Mouse (Mus musculus) hindbrain, postnatal 0 days (tissue): ENCODE data around the gene Fam124a. TPM values are rescaled to one million over a fixed set of nuclear protein-coding genes. Genes with fewer than 3 reads are reported as not detected.
"Not testable (repeated sequence)": the region's sequence is repeated elsewhere in the genome, so short reads cannot be mapped to it uniquely, and the experiment has no call there.

Source experiments
- ATAC-seq: fragments of 200-750 bp; cut with Nextera tagmentation; 2 replicates; pipeline ENCODE4 v1.8.0; 2017; ENCODE audit warnings: mild to moderate bottlenecking, moderate TSS enrichment, moderate library complexity
- DNase-seq: peaks from one replicate; pipeline ENCODE4 v3.0.0-alpha.2; 2015; ENCODE audit warnings: low spot score
- H3K27ac ChIP-seq: fragments of 300-500 bp; sonication (generic); 2 replicates; pipeline ENCODE4 v1.5.1; 2014; ENCODE audit warnings: mild to moderate bottlenecking
- H3K27me3 ChIP-seq: fragments of 300-500 bp; sonication (generic); 2 replicates; pipeline ENCODE4 v1.6.1; 2014; ENCODE audit warnings: low read length, mixed read lengths; ENCODE audit not compliant: insufficient read depth
- H3K36me3 ChIP-seq: fragments of 300-500 bp; sonication (generic); 2 replicates; pipeline ENCODE4 v1.6.1; 2014; ENCODE audit warnings: low read length, mixed read lengths; ENCODE audit not compliant: insufficient read depth
- H3K4me1 ChIP-seq: fragments of 300-500 bp; sonication (generic); 2 replicates; pipeline ENCODE4 v1.6.1; 2014; ENCODE audit warnings: antibody characterized with exemption, low read length, mixed read lengths; ENCODE audit not compliant: insufficient read depth
- H3K4me2 ChIP-seq: fragments of 300-500 bp; sonication (generic); 2 replicates; pipeline ENCODE4 v1.6.1; 2014; ENCODE audit warnings: low read depth, mild to moderate bottlenecking, low read length, moderate library complexity, mixed read lengths
- H3K4me3 ChIP-seq: fragments of 300-500 bp; sonication (generic); 2 replicates; pipeline ENCODE4 v1.5.1; 2014; ENCODE audit warnings: low read length
- H3K9ac ChIP-seq: fragments of 300-500 bp; sonication (generic); replicated peaks from 2 replicates; pipeline ENCODE4 v1.6.1; 2014; ENCODE audit warnings: mild to moderate bottlenecking, low read length, moderate library complexity, mixed read lengths
- H3K9me3 ChIP-seq: fragments of 300-500 bp; sonication (generic); 2 replicates; pipeline ENCODE4 v1.6.1; 2016; ENCODE audit warnings: low read length, mixed read lengths
- CTCF ChIP-seq: IDR thresholded peaks from 2 replicates; pipeline ENCODE4 v1.5.1; 2016; ENCODE audit warnings: antibody characterized with exemption, control low read depth, low read depth
- WGBS: fragments of 180-500 bp; shearing (Covaris S2); extraction: QIAGEN DNeasy Blood & Tissue Kit; methylation state at CpG from one replicate; pipeline ENCODE4 v1.1.7; 2014; 5-methylcytosine and 5-hydroxymethylcytosine counted together
- polyA plus RNA-seq: library from polyadenylated mRNA; unstranded; fragments of >200 nt; fragmentation: Nextera tagmentation; extraction: Ambion mirVana; gene quantifications from 2 replicates; pipeline ENCODE4 v1.2.1, GENCODE M21; 2015
- total RNA-seq: library from RNA; depleted of rRNA; stranded (reverse); fragments of >200 nt; gene quantifications from 2 replicates; pipeline ENCODE4 v1.2.3, GENCODE M21; 2014

Gene Fam124a
- total and polyA plus RNA-seq, 2 experiments from 2014 or later: 31.3 to 41.2 TPM

- Histone ChIP-seq H3K36me3 (no peaks in the 10 kb centered on the region), H3K27me3 (no peaks in the 10 kb centered on the region), H3K9ac (no peak overlapping the region), H3K4me2 (no peak overlapping the region), H3K4me1 (no peaks in the 10 kb centered on the region), H3K27ac (no peak overlapping the region), H3K4me3 (no peak overlapping the region), H3K9me3 (no peaks in the 10 kb centered on the region)
- ATAC-seq (no peak), DNase-seq (no peak)
- WGBS: 87% methylated on average over 5 of the region's 5 CpGs
- no peak for TF ChIP-seq CTCF
These were observed 72.4 kb downstream of the Fam124a start for GRCm38 (mm10) chr14:62627951-62628350.

GRCm38 (mm10) chr14:62637436-62638344, 82.2 kb downstream of the Fam124a start:
- H3K4me1 ChIP-seq: no peaks in the 10 kb centered on the region; the same call in 1 of the 2 replicates
- 24% methylated on average over 9 of the region's 9 CpGs for WGBS
- peak overlapping the region; percentile 27 for H3K4me2 ChIP-seq
- no peak overlapping the region for H3K4me3 ChIP-seq
- H3K27ac ChIP-seq: peak overlapping the region; percentile 43; the same call in 1 of the 2 replicates
- H3K9me3 ChIP-seq: no peaks in the 10 kb centered on the region
- ATAC-seq (peak; percentile 59; the same call in 1 of the 2 replicates), DNase-seq (peak; percentile 65)
- no peaks in the 10 kb centered on the region for H3K27me3 ChIP-seq
- no peaks in the 10 kb centered on the region for H3K36me3 ChIP-seq
- TF ChIP-seq CTCF: no peak
- H3K9ac ChIP-seq: no peak overlapping the region; the same call in 1 of the 2 replicates

GRCm38 (mm10) chr14:62638345-62638702, 82.8 kb downstream of the Fam124a start:
- Histone ChIP-seq H3K9me3 (no peaks in the 10 kb centered on the region), H3K27ac (peak overlapping the region; percentile 43; the same call in 1 of the 2 replicates), H3K4me1 (no peaks in the 10 kb centered on the region; the same call in 1 of the 2 replicates), H3K4me3 (no peak overlapping the region), H3K27me3 (no peaks in the 10 kb centered on the region), H3K36me3 (no peaks in the 10 kb centered on the region), H3K4me2 (peak overlapping the region; percentile 27), H3K9ac (no peak overlapping the region)
- ATAC-seq: peak; percentile 35; the same call in 1 of the 2 replicates
- TF ChIP-seq CTCF: no peak
- no peak for DNase-seq
- WGBS: 53% methylated on average over 6 of the region's 6 CpGs

- ATAC-seq: no peak
These were observed 83.6 kb downstream of the Fam124a start for GRCm38 (mm10) chr14:62639111-62639510.

GRCm38 (mm10) chr14:62639551-62639950, 84.0 kb downstream of the Fam124a start:
- ATAC-seq (no peak), DNase-seq (no peak)
- H3K9me3 ChIP-seq: no peaks in the 10 kb centered on the region
- H3K27ac ChIP-seq: no peak overlapping the region
- no peak overlapping the region for H3K4me2 ChIP-seq
- H3K27me3 ChIP-seq: no peaks in the 10 kb centered on the region
- no peaks in the 10 kb centered on the region; the same call in 1 of the 2 replicates for H3K4me1 ChIP-seq
- no peak overlapping the region for H3K4me3 ChIP-seq
- TF ChIP-seq CTCF: no peak
- no peaks in the 10 kb centered on the region for H3K36me3 ChIP-seq
- H3K9ac ChIP-seq: no peak overlapping the region
- 83% methylated on average over 5 of the region's 5 CpGs for WGBS

More at GRCm38 (mm10) chr14:62639111-62639510, 83.6 kb downstream of the Fam124a start:
- Histone ChIP-seq H3K4me1 (no peaks in the 10 kb centered on the region; the same call in 1 of the 2 replicates), H3K9me3 (no peaks in the 10 kb centered on the region), H3K9ac (no peak overlapping the region), H3K4me2 (no peak overlapping the region), H3K36me3 (no peaks in the 10 kb centered on the region), H3K27ac (no peak overlapping the region), H3K27me3 (no peaks in the 10 kb centered on the region), H3K4me3 (no peak overlapping the region)
- 63% methylated on average over 6 of the region's 6 CpGs for WGBS
- DNase-seq: peak; percentile 22
- peak; percentile 54 for TF ChIP-seq CTCF

GRCm38 (mm10) chr14:62640396-62640795, 84.9 kb downstream of the Fam124a start:
- Histone ChIP-seq H3K27me3 (no peaks in the 10 kb centered on the region), H3K9me3 (no peaks in the 10 kb centered on the region), H3K4me1 (no peaks in the 10 kb centered on the region; the same call in 1 of the 2 replicates), H3K4me2 (no peak overlapping the region), H3K27ac (no peak overlapping the region), H3K9ac (no peak overlapping the region), H3K36me3 (no peaks in the 10 kb centered on the region), H3K4me3 (no peak overlapping the region)
- DNase-seq (peak; percentile 8), ATAC-seq (no peak)
- 46% methylated on average over 4 of the region's 4 CpGs for WGBS
- no peak for TF ChIP-seq CTCF

GRCm38 (mm10) chr14:62642368-62642767, 86.8 kb downstream of the Fam124a start:
- DNase-seq, H3K4me1 ChIP-seq, H3K4me2 ChIP-seq, H3K4me3 ChIP-seq, H3K9ac ChIP-seq, H3K27me3 ChIP-seq, H3K27ac ChIP-seq, H3K9me3 ChIP-seq, H3K36me3 ChIP-seq, ATAC-seq: not testable (repeated sequence)
- 93% methylated on average over 6 of the region's 7 CpGs for WGBS
